Mouse (Mus musculus) lung, embryonic 14.5 days (tissue): Measurements from ENCODE around the gene Wipf2. TPM values are rescaled to one million over a fixed set of nuclear protein-coding genes. Genes with fewer than 3 reads are reported as not detected.

Source experiments
- ATAC-seq: fragments of 200-750 bp; cut with Nextera tagmentation; 2 replicates; pipeline ENCODE4 v1.8.0; 2017; ENCODE audit warnings: mild to moderate bottlenecking, moderate TSS enrichment, moderate library complexity; ENCODE audit not compliant: insufficient read depth
- DNase-seq: peaks from one replicate; pipeline ENCODE4 v3.0.0-alpha.2; 2015
- H3K27ac ChIP-seq: fragments of 300-500 bp; sonication (generic); 2 replicates; pipeline ENCODE4 v1.5.1; 2014; ENCODE audit warnings: low read depth, mild to moderate bottlenecking, moderate library complexity
- H3K27me3 ChIP-seq: fragments of 300-500 bp; sonication (generic); 2 replicates; pipeline ENCODE4 v1.6.1; 2014; ENCODE audit warnings: low read length, control low read depth; ENCODE audit not compliant: insufficient read depth
- H3K36me3 ChIP-seq: fragments of 300-500 bp; sonication (generic); 2 replicates; pipeline ENCODE4 v1.6.1; 2014; ENCODE audit warnings: control low read depth; ENCODE audit not compliant: insufficient read depth
- H3K4me1 ChIP-seq: fragments of 300-500 bp; sonication (generic); 2 replicates; pipeline ENCODE4 v1.6.1; 2014; ENCODE audit warnings: antibody characterized with exemption, control low read depth; ENCODE audit not compliant: insufficient read depth
- H3K4me2 ChIP-seq: fragments of 300-500 bp; sonication (generic); 2 replicates; pipeline ENCODE4 v1.6.1; 2014; ENCODE audit warnings: mild to moderate bottlenecking
- H3K4me3 ChIP-seq: fragments of 300-500 bp; sonication (generic); 2 replicates; pipeline ENCODE4 v1.5.1; 2014; ENCODE audit warnings: low read depth, low read length
- H3K9ac ChIP-seq: fragments of 300-500 bp; sonication (generic); 2 replicates; pipeline ENCODE4 v1.6.1; 2014
- H3K9me3 ChIP-seq: fragments of 300-500 bp; sonication (generic); 2 replicates; pipeline ENCODE4 v1.6.1; 2016; ENCODE audit warnings: low read depth, low read length, control low read depth
- CTCF ChIP-seq: IDR thresholded peaks from 2 replicates; pipeline ENCODE4 v1.5.1; 2016; ENCODE audit warnings: antibody characterized with exemption, low read depth
- WGBS: fragments of 180-500 bp; shearing (Covaris S2); extraction: QIAGEN DNeasy Blood & Tissue Kit; methylation state at CpG from one replicate; pipeline ENCODE4 v1.1.7; 2014; 5-methylcytosine and 5-hydroxymethylcytosine counted together
- polyA plus RNA-seq: library from polyadenylated mRNA; unstranded; fragments of >200 nt; fragmentation: Nextera tagmentation; extraction: Ambion mirVana; gene quantifications from 2 replicates; pipeline ENCODE4 v1.2.1, GENCODE M21; 2014

The Wipf2 gene
- polyA plus RNA-seq, 1 experiment from 2014 or later = 4.7 TPM

- Histone ChIP-seq H3K4me1 (no peaks in the 10 kb centered on the region), H3K4me2 (no peak overlapping the region), H3K9ac (no peak overlapping the region), H3K27me3 (no peaks in the 10 kb centered on the region), H3K4me3 (no peak overlapping the region), H3K36me3 (peaks cover 51% of the 10 kb centered on the region), H3K27ac (no peak overlapping the region), H3K9me3 (no peaks in the 10 kb centered on the region)
- TF ChIP-seq CTCF = no peak
- 63% methylated on average over 4 of the region's 4 CpGs for WGBS
- DNase-seq (no peak), ATAC-seq (no peak)
Observed at GRCm38 (mm10) chr11:98871416-98871815, 8.0 kb downstream of the Wipf2 start.

DNA sequence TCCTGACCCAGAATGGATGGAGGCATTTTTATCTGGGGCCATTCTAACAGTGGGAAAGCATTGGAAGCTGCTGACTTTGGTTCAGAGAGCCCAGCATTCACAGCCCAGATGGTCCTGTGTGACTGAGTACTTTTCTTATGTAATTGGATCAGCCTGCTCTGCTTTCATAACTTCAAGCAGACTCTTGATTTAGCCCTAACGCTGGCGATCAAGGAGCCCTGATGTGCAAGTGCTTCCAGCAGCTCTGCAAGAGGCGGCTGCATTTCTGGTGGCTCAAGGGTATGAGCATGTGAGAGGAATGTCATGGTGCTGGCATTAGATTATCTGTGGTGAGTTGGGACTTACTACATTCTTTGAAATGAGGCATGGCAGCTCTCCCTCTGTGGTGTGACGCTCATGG, 8.6 kb downstream of the Wipf2 start:
- DNase-seq (no peak), ATAC-seq (no peak)
- Histone ChIP-seq H3K4me3 (no peak overlapping the region), H3K36me3 (peaks cover 46% of the 10 kb centered on the region), H3K9ac (no peak overlapping the region), H3K27me3 (no peaks in the 10 kb centered on the region), H3K4me1 (no peaks in the 10 kb centered on the region), H3K9me3 (no peaks in the 10 kb centered on the region), H3K4me2 (no peak overlapping the region), H3K27ac (no peak overlapping the region)
- 74% methylated on average over 4 of the region's 4 CpGs for WGBS
- no peak for TF ChIP-seq CTCF

DNA sequence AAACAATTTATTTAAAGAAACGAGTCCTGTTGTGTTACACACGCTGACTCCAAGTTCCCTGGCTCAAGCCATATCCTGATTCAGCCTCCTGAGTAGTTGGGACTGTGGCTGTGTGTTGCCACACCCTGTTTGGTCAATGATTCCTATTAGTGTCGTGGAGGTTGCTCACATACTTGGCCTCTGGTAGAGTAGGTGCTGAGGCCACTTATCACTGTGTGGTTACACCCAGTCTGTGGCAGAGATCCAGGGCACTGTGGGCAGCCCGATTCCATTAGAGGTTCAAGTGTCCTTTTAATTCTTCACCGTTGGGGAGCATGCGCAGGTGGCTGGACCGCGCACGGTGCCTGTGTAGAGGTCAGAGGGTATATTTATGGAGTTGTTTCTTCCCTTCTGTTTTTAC, 10.5 kb downstream of the Wipf2 start:
- no peak for ATAC-seq

DNA sequence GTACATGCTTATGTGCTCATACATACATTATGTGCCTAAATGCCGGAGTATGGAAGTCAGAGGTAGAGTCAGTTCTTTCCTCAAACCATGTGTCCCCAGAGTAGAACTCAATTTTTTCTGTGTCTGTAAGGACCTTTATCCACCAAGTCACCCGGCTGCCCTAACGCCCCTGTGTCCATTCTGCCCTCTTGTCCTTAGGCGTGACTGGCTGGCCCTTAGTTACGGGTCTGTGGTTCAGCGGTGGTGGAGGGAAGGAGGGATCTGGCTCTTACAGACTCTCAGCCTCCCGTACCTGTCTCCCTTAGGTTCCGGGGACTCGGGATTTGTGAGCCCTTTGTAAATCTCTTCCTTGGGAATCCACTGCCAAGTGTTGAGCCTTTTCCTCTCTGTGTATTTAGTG, 13.6 kb downstream of the Wipf2 start:
- no peak overlapping the region for H3K27ac ChIP-seq
- no peak overlapping the region for H3K9ac ChIP-seq
- no peak for TF ChIP-seq CTCF
- DNase-seq (no peak), ATAC-seq (no peak)
- no peak overlapping the region for H3K4me3 ChIP-seq
- 76% methylated on average over 9 of the region's 9 CpGs for WGBS
- peaks cover 24% of the 10 kb centered on the region; the same call in 1 of the 2 replicates for H3K36me3 ChIP-seq
- no peak overlapping the region for H3K4me2 ChIP-seq
- H3K4me1 ChIP-seq = no peaks in the 10 kb centered on the region
- H3K9me3 ChIP-seq = no peaks in the 10 kb centered on the region
- H3K27me3 ChIP-seq = no peaks in the 10 kb centered on the region

More for the DNA sequence above, 10.5 kb downstream of the Wipf2 start:
- TF ChIP-seq CTCF = no peak
- WGBS = 74% methylated on average over 9 of the region's 9 CpGs
- no peak overlapping the region for H3K4me3 ChIP-seq
- no peaks in the 10 kb centered on the region for H3K27me3 ChIP-seq
- no peaks in the 10 kb centered on the region for H3K4me1 ChIP-seq
- peak; percentile 14 for DNase-seq
- no peaks in the 10 kb centered on the region for H3K9me3 ChIP-seq
- H3K36me3 ChIP-seq = peaks cover 28% of the 10 kb centered on the region; the same call in 1 of the 2 replicates
- no peak overlapping the region for H3K9ac ChIP-seq
- no peak overlapping the region for H3K27ac ChIP-seq
- H3K4me2 ChIP-seq = no peak overlapping the region

DNA sequence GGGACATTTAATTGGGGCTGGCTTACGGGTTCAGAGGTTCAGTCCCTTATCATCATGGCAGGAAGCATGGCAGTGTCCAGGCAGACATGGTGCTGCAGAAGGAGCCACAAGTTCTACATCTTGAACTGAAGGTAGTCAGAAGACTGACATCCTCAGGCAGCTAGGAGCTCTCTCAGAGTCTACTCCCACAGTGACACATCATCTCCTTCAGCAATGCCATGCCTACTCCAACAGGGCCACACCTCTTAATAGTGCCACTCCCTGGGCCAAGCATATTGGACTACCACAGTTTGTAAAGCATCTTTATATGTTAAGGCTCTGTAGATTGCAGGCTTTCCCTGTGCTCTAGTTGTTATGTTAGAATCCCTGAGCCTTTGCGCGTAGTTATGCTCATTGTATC, 24.3 kb downstream of the Wipf2 start:
- Histone ChIP-seq H3K27me3 (no peaks in the 10 kb centered on the region), H3K36me3 (peaks cover 77% of the 10 kb centered on the region), H3K27ac (no peak overlapping the region), H3K4me1 (no peaks in the 10 kb centered on the region), H3K9me3 (no peaks in the 10 kb centered on the region), H3K4me2 (no peak overlapping the region), H3K4me3 (no peak overlapping the region), H3K9ac (no peak overlapping the region)
- no peak for TF ChIP-seq CTCF
- DNase-seq (no peak), ATAC-seq (no peak)
- 89% methylated on average over 3 of the region's 3 CpGs for WGBS

DNA sequence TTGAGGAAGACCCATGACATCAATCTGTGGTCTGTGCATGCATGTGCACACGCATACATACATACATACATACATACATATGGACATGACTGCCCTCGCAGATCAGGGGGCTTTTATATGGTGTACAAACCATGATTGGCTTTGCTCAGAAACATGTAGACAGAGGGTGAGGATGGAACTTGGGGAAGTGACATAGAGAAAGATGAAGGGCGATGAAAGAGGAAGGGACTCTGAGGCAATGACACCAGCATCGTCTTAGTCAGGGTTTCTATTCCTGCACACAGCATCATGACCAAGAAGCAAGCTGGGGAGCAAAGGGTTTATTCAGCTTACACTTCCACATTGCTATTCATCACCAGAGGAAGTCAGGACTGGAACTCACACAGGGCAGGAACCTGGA, 25.6 kb downstream of the Wipf2 start:
- H3K4me2 ChIP-seq = no peak overlapping the region
- H3K27ac ChIP-seq = no peak overlapping the region
- ATAC-seq (no peak), DNase-seq (no peak)
- 91% methylated on average over 4 of the region's 4 CpGs for WGBS
- TF ChIP-seq CTCF = no peak
- no peaks in the 10 kb centered on the region for H3K27me3 ChIP-seq
- H3K4me3 ChIP-seq = no peak overlapping the region
- H3K9me3 ChIP-seq = no peaks in the 10 kb centered on the region
- no peaks in the 10 kb centered on the region for H3K4me1 ChIP-seq
- peaks cover 90% of the 10 kb centered on the region for H3K36me3 ChIP-seq
- H3K9ac ChIP-seq = no peak overlapping the region

DNA sequence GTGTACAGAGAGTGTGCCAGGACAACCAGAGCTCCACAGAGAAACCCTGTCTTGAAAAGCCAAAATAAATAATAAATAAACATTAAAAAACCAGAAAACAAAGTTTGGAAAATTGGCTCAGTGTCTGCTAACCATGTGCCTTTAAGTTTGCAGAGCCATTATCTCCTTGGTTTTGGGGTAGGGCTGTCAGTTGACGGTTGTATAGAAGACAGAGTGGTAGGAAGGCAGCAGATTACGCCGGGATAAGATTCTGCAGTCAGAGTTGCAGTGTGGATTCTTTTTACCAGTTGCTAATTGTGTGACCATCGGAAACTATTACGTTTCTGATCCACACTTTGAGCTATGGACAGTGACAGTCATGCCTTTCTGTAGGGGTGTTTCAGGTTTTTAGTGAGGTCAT, 26.5 kb downstream of the Wipf2 start:
- ATAC-seq = no peak
- Histone ChIP-seq H3K27me3 (no peaks in the 10 kb centered on the region), H3K36me3 (peaks cover 87% of the 10 kb centered on the region), H3K9me3 (no peaks in the 10 kb centered on the region), H3K9ac (no peak overlapping the region), H3K4me3 (no peak overlapping the region), H3K27ac (no peak overlapping the region), H3K4me1 (no peaks in the 10 kb centered on the region), H3K4me2 (no peak overlapping the region)
- no peak for DNase-seq
- 84% methylated on average over 5 of the region's 5 CpGs for WGBS
- TF ChIP-seq CTCF = no peak

DNA sequence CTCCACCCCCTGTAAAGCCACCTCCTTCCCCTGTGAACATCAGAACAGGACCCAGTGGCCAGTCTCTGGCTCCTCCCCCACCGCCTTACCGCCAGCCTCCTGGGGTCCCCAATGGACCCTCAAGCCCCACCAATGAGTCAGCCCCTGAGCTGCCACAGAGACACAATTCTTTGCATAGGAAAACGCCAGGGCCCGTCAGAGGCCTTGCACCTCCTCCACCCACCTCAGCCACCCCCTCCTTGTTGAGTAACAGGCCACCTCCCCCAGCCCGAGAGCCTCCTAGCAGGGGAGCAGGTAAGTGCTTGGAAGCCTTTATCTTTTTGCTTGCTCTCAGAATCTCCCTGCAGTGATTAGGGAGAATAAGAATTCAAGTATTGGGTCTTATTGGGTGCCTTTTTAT, 29.0 kb downstream of the Wipf2 start:
- Histone ChIP-seq H3K27me3 (no peaks in the 10 kb centered on the region), H3K36me3 (peaks cover 89% of the 10 kb centered on the region), H3K4me2 (no peak overlapping the region), H3K9me3 (no peaks in the 10 kb centered on the region), H3K9ac (no peak overlapping the region; the same call in 1 of the 2 replicates), H3K4me1 (no peaks in the 10 kb centered on the region), H3K27ac (peak overlapping the region; percentile 50), H3K4me3 (no peak overlapping the region)
- DNase-seq (no peak), ATAC-seq (peak; percentile 47; the same call in 1 of the 2 replicates)
- 55% methylated on average over 5 of the region's 5 CpGs for WGBS
- no peak for TF ChIP-seq CTCF
